Mouse (Mus musculus): ENCODE measurements around the gene Ogfod2.
A peak's percentile ranks its signal among the peaks of the same experiment; 100 is the strongest.

Ogfod2 gene

GRCm38 (mm10) chr5:124095077-124095581 is 17.0 kb upstream of the Ogfod2 start:
- peak in 1 of 2 experiments; percentile 16 for DNase-seq

DNA sequence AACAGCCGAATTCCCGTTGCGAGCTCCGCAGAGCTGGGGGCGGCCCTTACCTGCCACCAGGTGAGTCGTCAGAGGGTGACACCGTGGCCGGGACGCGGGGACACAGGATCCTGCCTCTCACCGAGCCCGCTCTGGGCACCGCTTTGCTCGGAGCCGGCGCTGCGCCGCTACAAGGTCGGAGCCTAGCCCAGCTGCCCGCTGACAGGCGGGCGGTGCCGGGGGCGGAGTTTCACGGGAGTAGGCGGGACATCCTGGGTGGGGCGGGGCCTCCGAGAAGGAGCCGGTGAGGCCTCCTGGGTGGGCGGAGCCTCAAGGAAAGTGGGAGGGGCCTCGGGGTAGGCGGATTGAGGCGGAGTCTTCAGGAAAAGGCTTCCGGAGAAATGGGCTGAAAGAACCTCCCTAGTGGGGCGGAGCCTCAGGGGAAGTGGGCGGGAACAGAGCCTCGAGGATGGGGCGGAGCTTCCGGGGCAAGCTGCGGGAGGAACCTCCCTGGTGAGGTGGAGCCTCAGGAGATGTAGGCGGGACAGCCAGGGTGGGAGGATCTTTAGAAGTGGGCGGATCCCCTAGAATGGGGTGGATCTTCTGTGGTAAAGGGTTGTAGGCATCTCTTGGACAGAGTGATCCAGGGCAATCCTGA is 16.4 kb upstream of the Ogfod2 start, which contains the start of gene Abcb9:
Gene Abcb9 (minus strand): TSS at position 203 of the 637 bp plus-strand sequence.
- DNase-seq = peak; percentile 80 to 90

DNA sequence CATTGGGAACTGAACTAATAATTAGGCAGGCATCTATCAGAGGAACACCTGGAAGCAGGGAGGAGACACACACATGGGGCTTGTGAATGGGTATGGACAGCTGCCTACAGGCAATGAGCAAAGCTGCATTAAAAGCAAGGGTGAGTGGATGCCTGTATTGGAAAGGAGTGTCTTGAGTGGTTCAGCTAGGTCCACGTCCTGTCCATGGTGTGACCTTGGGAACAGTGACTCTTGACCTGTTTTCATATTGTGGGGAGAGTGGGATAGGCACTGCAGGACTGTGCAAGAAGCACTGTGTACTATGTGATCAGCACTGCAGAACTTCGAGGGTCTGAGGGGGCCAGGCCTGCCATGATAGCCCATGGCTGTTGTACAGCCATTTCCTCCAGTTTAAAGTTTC is 13.2 kb upstream of the Ogfod2 start:
- DNase-seq = no peak

GRCm38 (mm10) chr5:124100128-124101044 is 11.7 kb upstream of the Ogfod2 start:
- DNase-seq = no peak

- no peak for DNase-seq
Observed at GRCm38 (mm10) chr5:124102326-124102725, 9.8 kb upstream of the Ogfod2 start.

DNA sequence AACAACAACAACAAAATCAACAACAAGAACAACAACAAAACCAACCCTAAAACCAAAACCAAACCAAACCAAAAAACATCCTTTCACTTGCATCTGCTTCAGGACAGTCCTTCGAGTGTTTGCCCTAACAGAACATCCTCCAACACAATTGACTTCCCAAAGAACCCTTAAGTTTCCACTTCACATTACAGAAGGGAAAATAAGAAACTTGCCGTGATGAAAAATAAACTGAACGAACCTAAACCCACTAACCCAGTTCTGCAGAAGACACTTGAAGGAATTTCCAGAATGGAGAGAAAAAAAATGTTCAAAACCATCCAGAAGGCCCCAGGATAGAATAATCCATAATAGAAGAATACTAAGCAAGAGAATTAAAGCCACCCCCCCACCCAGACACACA is 9.1 kb upstream of the Ogfod2 start:
- DNase-seq = no peak

DNA sequence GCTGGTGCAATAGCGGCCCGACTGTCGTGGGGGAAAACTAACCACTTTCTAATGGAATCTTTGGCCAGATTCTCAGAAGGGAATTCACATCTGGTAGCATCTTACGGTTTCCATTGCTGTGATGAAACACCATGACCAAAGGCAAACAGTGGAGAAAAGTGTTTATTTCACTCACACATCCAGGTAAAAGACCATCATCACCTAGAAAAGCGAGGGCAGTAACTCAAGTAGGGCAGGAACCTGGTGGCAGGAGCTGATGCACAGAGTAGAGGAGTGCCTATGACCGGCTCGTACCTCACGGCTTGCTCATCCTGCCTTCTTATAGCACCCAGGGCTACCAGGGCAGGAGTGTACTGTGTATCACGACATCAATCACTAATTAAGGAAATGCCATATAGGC is 8.5 kb upstream of the Ogfod2 start:
- DNase-seq = no peak

- no peak for DNase-seq
Observed at GRCm38 (mm10) chr5:124111077-124111741, 888 bp upstream of the Ogfod2 start.

- DNase-seq = no peak
Observed at GRCm38 (mm10) chr5:124112531-124112930, 434 bp downstream of the Ogfod2 start.

- DNase-seq = peak; percentile 50 to 56
Observed at GRCm38 (mm10) chr5:124113030-124113429, 933 bp downstream of the Ogfod2 start.

- no peak for DNase-seq
Observed at GRCm38 (mm10) chr5:124114276-124115025, 2.4 kb downstream of the Ogfod2 start.

DNA sequence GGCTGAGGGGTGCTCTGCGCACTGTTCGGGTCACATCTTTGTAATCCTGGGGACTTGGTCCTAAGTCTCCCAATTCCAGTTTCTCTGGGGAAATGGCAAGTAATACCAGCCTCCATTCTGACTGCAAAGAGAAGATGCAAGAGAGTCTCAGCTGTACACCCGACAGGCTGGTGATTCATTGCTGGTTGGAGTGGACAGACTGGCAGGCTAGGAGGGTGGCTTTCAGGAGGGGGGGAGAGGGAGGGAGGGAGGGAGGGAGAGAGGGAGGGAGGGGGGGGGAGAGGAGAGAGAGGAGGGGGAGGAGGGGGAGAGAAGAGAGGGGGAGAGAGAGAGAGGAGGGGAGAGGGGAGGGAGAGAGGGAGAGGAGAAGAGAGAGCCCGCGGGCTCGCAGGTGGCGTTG is 3.4 kb downstream of the Ogfod2 start:
- DNase-seq = no peak

GRCm38 (mm10) chr5:124115990-124116845 is 4.1 kb downstream of the Ogfod2 start, which contains the start of gene Arl6ip4:
Arl6ip4 (plus strand) TSS chr5:124116089.
- DNase-seq = peak; percentile 39 to 59

- DNase-seq = no peak
Observed at GRCm38 (mm10) chr5:124119204-124119603, 7.1 kb downstream of the Ogfod2 start.

- no peak for DNase-seq
Observed at GRCm38 (mm10) chr5:124122357-124122756, 10.3 kb downstream of the Ogfod2 start.

- DNase-seq = no peak
Observed at GRCm38 (mm10) chr5:124125093-124125492, 13.0 kb downstream of the Ogfod2 start.

DNA sequence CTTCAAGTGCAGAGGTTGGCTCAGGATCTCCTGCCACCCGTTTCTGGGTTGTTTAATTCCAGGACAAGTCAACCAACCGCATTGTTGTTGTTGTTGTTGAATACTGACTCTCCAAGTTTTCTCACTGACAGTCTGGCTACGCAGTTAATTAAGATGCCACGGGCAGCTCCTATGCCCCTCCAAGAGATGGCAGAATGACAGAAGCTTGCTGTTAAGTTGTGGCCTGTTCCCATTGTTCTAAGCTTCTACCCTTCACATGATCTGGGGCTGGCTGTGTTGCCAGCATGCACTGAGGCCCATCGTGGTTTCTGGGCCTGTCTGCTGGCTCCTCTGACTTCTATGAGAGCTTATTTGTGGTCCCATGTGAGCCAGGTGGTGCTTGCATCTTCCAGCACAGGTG is 22.2 kb downstream of the Ogfod2 start:
- DNase-seq = no peak

DNA sequence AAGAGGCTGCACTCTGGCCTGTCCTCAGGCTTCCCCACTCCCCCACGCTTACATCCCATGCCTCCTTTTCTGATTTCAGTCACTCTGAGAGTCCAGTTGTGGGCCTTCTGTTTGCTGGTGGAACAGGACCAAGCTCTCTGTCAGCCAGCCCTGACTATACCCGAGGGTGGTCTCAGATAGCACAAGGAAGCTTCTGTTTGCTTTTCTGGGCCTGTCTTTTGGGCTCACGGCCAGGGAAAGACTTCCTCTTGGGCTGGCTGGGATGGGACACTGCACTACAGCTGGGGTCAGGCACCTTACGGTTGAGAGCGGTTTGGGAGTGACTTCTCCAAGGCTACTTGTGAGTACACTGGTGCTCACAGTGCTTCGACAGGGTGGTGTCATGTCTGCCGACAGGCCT is 26.0 kb downstream of the Ogfod2 start:
- DNase-seq = no peak

GRCm38 (mm10) chr5:124149028-124149427 is 36.9 kb downstream of the Ogfod2 start:
- no peak for DNase-seq

- no peak for DNase-seq
Observed at GRCm38 (mm10) chr5:124150895-124151294, 38.8 kb downstream of the Ogfod2 start.

DNA sequence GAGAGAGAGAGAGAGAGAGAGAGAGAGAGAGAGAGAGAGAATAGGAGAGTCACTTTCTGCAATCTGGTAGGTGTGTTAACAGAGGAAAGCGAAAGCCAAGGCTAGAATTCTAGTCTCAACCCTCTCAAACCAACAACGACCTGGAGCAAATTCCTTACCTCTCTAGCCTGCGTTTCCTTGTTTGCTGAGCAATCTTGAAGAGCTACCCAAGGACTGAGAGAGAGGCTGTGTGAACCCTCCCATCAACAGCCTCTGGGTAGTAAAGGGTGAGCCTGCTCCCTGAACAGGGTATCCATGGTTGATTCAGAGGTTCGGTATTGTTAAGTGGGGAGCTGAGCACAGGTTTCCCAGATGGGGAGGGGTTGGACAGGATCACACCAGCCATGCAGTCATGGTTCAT is 40.6 kb downstream of the Ogfod2 start:
- DNase-seq = no peak

All from thymus, adult 18-20 months (tissue).